Mouse (Mus musculus) testis, adult 2 months (tissue): ENCODE measurements around the gene Stac.

Experiments
- CTCF ChIP-seq: fragments of 200-500 bp; IDR thresholded peaks from 2 replicates; pipeline ENCODE4 v1.5.1; 2012; ENCODE audit warnings: low read depth, mild to moderate bottlenecking, inconsistent platforms, low read length, moderate library complexity; ENCODE audit not compliant: control insufficient read depth, insufficient read depth, insufficient replicate concordance
- POLR2A ChIP-seq: fragments of 200-500 bp; IDR thresholded peaks from 2 replicates; pipeline ENCODE4 v1.6.1; 2012; ENCODE audit warnings: low read depth, mild to moderate bottlenecking, inconsistent platforms, low read length, moderate library complexity; ENCODE audit not compliant: control insufficient read depth

- TF ChIP-seq CTCF (no peak), POLR2A (no peak)
Measured at GRCm38 (mm10) chr9:111606603-111607002, 83.5 kb downstream of the Stac start.
